Mouse (Mus musculus): ENCODE measurements around the gene Taar8c.
A peak's percentile ranks its signal among the peaks of the same experiment; 100 is the strongest.
"Not testable (repeated sequence)": the region's sequence is repeated elsewhere in the genome, so short reads cannot be mapped to it uniquely, and the experiment has no call there.

The Taar8c gene

DNA sequence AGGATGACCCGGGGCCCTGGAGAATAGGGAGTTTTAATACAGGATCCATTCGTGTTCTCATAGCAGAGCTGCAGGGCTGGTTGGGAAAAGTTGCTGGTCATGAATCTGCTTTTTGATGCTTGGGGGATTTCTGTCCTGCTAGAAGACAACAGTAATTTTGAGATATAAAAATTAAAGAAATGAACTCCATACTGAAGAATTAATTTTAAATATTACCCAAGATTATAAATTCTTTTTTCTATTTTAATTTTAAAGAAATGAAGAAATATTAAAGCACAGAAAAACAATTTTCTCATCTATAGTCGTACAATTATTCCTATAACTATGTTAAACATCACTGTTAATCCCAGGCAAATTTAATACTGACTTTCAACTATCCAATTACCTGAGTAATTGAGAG is at the start of gene Taar8c:
Gene Taar8c (minus strand): TSS at position 101 of the 400 bp plus-strand sequence.
- not testable (repeated sequence) for DNase-seq (ENCODE audit: low spot score)

- DNase-seq (ENCODE audit: low spot score) = no peak
Measured at GRCm38 (mm10) chr10:24150086-24150485, 48.4 kb upstream of the Taar8c start.

- peak; percentile 97 for DNase-seq (ENCODE audit: low spot score)
Measured at GRCm38 (mm10) chr10:24149135-24149781, 47.5 kb upstream of the Taar8c start, which contains the start of gene Stx7. TSS of gene Stx7 (plus strand) at chr10:24149302.

DNA sequence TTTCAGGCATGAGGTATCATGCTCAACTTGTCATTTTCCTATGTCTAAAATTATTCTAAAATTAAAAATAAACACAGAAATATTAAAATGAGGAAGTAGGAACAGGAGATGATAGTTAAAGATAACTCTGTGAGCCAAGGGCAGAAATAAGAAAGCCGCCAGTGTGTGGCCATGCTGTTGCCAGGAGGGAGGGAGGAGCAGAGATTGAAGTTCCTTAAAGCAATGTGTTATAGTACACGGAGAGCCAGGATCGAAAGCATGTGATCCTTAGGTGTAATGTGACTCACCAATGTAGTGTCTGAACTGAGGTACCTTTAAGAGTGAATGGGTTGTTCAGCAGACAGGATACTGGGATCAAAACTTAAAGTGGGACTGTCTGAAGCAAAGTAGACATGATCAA is 41.0 kb upstream of the Taar8c start:
- DNase-seq (ENCODE audit: low spot score) = no peak

DNA sequence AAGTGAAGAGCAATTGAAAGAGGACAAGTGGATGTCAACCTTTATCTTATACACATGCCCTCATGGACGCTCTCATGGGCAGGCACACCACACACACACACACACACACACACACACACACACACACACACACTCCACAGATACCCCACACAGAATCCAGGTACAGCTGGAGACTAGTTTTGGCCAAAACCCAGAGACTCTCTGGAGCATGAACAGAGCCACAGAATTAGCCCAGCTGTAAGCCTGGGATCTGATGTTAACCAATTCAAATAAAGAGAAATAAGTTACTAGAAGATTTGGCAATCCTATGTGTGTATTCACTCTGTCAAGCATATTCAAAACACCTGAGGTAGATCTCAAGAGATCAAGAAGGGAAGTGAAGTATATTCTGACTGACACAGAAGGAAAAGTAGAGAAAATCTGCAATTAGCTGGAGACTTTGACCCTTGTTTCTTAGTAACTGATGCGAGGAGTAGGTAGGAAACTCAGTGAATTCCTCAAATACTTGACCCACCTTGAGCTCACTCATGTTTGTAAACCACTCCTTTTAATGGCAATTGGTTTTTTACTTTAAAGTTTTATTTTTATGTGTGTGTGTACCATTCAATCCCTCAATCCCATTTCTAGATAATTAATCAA is 37.0 kb upstream of the Taar8c start:
- no peak for DNase-seq (ENCODE audit: low spot score)

DNA sequence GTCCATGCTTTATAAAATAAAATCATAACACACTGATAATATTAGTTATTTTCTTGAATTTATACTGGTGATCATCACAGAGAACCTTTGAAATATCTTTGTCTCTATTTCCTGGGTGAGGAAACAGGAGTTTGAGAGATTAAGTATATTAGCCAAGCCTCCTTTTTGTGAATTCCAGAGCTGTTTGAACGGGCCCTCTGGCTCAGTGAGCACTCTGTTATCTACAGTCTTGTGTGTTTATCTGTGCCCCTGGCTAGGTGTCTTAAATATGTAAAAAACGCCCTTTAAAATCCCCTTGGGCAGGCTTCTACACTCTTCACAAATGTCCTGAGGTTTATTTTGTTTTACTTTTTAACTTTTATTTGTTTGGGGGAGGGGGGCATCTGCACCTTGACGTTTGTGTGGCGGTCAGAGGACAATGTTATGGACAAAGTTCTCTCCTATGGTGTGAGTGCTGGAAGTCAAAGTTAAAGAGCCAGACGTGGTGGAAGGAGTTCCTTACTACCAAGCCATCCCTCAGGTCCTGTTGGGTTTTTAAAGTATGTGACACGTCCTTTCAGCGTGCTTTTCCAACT is 32.4 kb upstream of the Taar8c start:
- DNase-seq (ENCODE audit: low spot score) = no peak

GRCm38 (mm10) chr10:24133132-24133531 is 31.4 kb upstream of the Taar8c start:
- DNase-seq (ENCODE audit: low spot score) = no peak

DNA sequence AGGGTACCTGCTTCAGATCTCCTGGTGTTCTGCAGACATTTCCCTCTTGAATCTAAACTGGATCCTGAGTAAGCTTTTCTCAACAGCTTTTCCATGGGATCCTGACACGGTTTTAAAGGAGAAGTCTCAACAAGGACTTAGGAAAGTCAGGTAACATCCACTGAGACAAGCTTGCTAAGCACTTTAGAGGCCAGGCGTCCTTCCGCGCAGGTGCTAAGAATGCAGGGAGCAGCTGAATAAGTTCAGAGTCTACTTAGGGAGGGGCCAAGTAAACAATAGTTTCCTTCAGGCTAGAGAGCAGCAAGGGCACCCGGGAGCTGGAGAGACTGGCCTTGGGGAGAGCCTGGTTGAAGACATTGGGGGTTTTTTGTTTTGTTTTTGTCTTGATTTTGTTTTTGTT is 30.6 kb upstream of the Taar8c start:
- DNase-seq (ENCODE audit: low spot score) = peak; percentile 27

- DNase-seq (ENCODE audit: low spot score) = peak; percentile 89
Measured at GRCm38 (mm10) chr10:24131451-24132262, 29.9 kb upstream of the Taar8c start.

GRCm38 (mm10) chr10:24111116-24111778 is 9.5 kb upstream of the Taar8c start:
- peak; percentile 82 for DNase-seq (ENCODE audit: low spot score)

DNA sequence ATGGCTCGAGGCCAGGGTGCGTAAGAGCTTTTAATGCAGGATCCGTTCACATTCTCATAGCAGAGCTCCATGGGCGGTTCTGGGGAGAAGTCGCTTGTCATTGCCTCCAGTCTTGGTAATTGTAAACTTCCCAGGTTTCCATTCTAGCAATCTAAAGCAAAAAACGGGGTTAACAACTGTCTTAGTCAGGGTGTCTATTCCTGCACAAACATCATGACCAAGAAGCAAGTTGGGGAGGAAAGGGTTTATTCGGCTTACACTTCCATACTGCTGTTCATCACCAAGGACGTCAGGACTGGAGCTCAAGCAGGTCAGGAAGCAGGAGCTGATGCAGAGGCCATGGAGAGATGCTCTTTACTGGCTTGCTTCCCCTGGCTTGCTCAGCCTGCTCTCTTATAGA is 7.7 kb upstream of the Taar8c start, which contains the start of gene Taar9:
Gene Taar9 (minus strand): TSS at position 101 of the 400 bp plus-strand sequence.
- not testable (repeated sequence) for DNase-seq (ENCODE audit: low spot score)

- no peak for DNase-seq (ENCODE audit: low spot score)
Measured at GRCm38 (mm10) chr10:24108236-24108635, 6.5 kb upstream of the Taar8c start.

DNA sequence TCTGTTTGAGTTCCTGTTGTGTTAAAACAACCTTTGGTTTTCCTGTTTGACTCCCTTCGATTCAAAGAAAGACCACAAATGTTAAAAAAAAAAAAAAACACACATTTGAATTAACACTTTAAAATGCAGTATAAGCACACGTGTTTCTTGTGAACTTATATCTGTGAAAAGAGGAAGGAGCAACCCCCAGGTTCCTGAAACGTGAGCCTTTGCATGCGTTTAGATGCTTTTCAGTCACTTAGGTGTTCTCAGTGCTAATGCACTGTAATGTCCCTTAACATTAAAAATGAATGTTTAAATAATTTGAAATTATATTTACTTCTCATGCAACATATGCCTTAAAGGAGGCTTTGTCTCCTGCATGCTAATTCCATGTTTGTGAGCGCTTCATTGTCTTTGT is 6.0 kb upstream of the Taar8c start:
- DNase-seq (ENCODE audit: low spot score) = no peak

GRCm38 (mm10) chr10:24103299-24103698 is 1.6 kb upstream of the Taar8c start:
- DNase-seq (ENCODE audit: low spot score) = not testable (repeated sequence)

GRCm38 (mm10) chr10:24097010-24097409 is 4.7 kb downstream of the Taar8c start:
- not testable (repeated sequence) for DNase-seq (ENCODE audit: low spot score)

- no peak for DNase-seq (ENCODE audit: low spot score)
Measured at GRCm38 (mm10) chr10:24092194-24092593, 9.5 kb downstream of the Taar8c start, which contains the start of gene Taar8b. TSS of gene Taar8b (minus strand) at chr10:24092294.

DNA sequence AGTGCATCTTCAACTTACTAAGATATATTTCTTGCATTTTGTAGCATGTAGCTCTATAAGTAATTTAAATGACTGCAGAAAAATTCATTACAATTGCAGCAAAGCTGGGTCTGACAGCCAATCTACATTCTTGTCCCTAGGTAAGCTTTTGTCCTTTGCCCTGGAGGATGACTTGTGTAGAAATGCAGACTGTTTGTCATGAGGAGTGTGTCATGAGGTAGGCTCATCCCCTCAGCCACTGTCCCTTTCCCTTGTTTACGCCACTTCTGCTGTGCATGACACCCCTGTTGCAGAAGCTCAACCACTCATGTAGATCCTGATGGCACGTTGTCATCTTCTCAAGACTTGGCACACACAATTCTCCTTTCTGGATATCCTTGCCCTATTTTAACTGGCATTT is 14.5 kb downstream of the Taar8c start:
- DNase-seq (ENCODE audit: low spot score) = no peak

GRCm38 (mm10) chr10:24086555-24086954 is 15.2 kb downstream of the Taar8c start:
- no peak for DNase-seq (ENCODE audit: low spot score)

- no peak for DNase-seq (ENCODE audit: low spot score)
Measured at GRCm38 (mm10) chr10:24085936-24086335, 15.8 kb downstream of the Taar8c start.

GRCm38 (mm10) chr10:24080166-24080565 is 21.5 kb downstream of the Taar8c start:
- DNase-seq (ENCODE audit: low spot score) = peak; percentile 64

- DNase-seq (ENCODE audit: low spot score) = not testable (repeated sequence)
Measured at GRCm38 (mm10) chr10:24076200-24076599, 25.5 kb downstream of the Taar8c start, which contains the start of gene Taar8a. TSS of gene Taar8a (plus strand) at chr10:24076500.

GRCm38 (mm10) chr10:24074751-24075150 is 27.0 kb downstream of the Taar8c start:
- not testable (repeated sequence) for DNase-seq (ENCODE audit: low spot score)
